Mouse (Mus musculus) A20 (cell line): ENCODE results near the gene Ptpn22.

Experiments
- DNase-seq: peaks from one replicate; pipeline ENCODE4 v3.0.0-alpha.2; 2011; ENCODE audit warnings: low read depth, low spot score

The Ptpn22 gene

GRCm38 (mm10) chr3:103857977-103858563 is 1.5 kb upstream of the Ptpn22 start:
- no peak for DNase-seq

GRCm38 (mm10) chr3:103859851-103860391 is 326 bp downstream of the Ptpn22 start:
- no peak for DNase-seq

- DNase-seq: no peak
These were observed 3.2 kb downstream of the Ptpn22 start for GRCm38 (mm10) chr3:103862721-103863220.

GRCm38 (mm10) chr3:103864200-103864599 is 4.6 kb downstream of the Ptpn22 start:
- no peak for DNase-seq

GRCm38 (mm10) chr3:103867424-103867971 is 7.9 kb downstream of the Ptpn22 start:
- no peak for DNase-seq

GRCm38 (mm10) chr3:103868008-103868407 is 8.4 kb downstream of the Ptpn22 start:
- no peak for DNase-seq

- DNase-seq: peak; percentile 78
These were observed 13.1 kb downstream of the Ptpn22 start for GRCm38 (mm10) chr3:103872663-103873098.

- peak; percentile 37 for DNase-seq
These were observed 14.7 kb downstream of the Ptpn22 start for GRCm38 (mm10) chr3:103874329-103874728.

- no peak for DNase-seq
These were observed 26.4 kb downstream of the Ptpn22 start for GRCm38 (mm10) chr3:103885946-103886345.

GRCm38 (mm10) chr3:103887581-103887980 is 28.0 kb downstream of the Ptpn22 start:
- DNase-seq: peak; percentile 61

GRCm38 (mm10) chr3:103893374-103893773 is 33.8 kb downstream of the Ptpn22 start:
- no peak for DNase-seq

- peak; percentile 29 for DNase-seq
These were observed 45.1 kb downstream of the Ptpn22 start for GRCm38 (mm10) chr3:103904705-103905104.

- no peak for DNase-seq
These were observed 47.9 kb downstream of the Ptpn22 start for GRCm38 (mm10) chr3:103907335-103908030.

- no peak for DNase-seq
These were observed 49.2 kb downstream of the Ptpn22 start for GRCm38 (mm10) chr3:103908781-103909180.

GRCm38 (mm10) chr3:103913451-103913961 is 53.9 kb downstream of the Ptpn22 start:
- peak; percentile 79 for DNase-seq

GRCm38 (mm10) chr3:103914010-103914669 is 54.5 kb downstream of the Ptpn22 start, which contains the start of gene Rsbn1:
Gene Rsbn1, plus strand, starts transcription at chr3:103914120.
- peak; percentile 100 for DNase-seq

GRCm38 (mm10) chr3:103914732-103915508 is 55.3 kb downstream of the Ptpn22 start:
- peak; percentile 81 for DNase-seq

- DNase-seq: peak; percentile 71
These were observed 55.9 kb downstream of the Ptpn22 start for GRCm38 (mm10) chr3:103915509-103915896.

GRCm38 (mm10) chr3:103916205-103916838 is 56.7 kb downstream of the Ptpn22 start:
- DNase-seq: peak; percentile 86

- no peak for DNase-seq
These were observed 57.2 kb downstream of the Ptpn22 start for GRCm38 (mm10) chr3:103916839-103917237.
